Mouse (Mus musculus) neural tube, embryonic 14.5 days (tissue): ENCODE data around the gene Xrcc6. TPM values are rescaled to one million over a fixed set of nuclear protein-coding genes. Genes with fewer than 3 reads are reported as not detected.
A peak's percentile ranks its signal among the peaks of the same experiment; 100 is the strongest.
"Not testable (repeated sequence)": the region's sequence is repeated elsewhere in the genome, so short reads cannot be mapped to it uniquely, and the experiment has no call there.

Source experiments
- ATAC-seq: fragments of 200-750 bp; cut with Nextera tagmentation; 2 replicates; pipeline ENCODE4 v1.8.0; 2017; ENCODE audit warnings: low read depth, mild to moderate bottlenecking, moderate TSS enrichment, moderate library complexity
- H3K27ac ChIP-seq: fragments of 300-500 bp; sonication (generic); 2 replicates; pipeline ENCODE4 v1.5.1; 2014; ENCODE audit warnings: low read depth, mild to moderate bottlenecking, control low read depth, low read length, moderate library complexity, mixed read lengths
- H3K27me3 ChIP-seq: fragments of 300-500 bp; sonication (generic); 2 replicates; pipeline ENCODE4 v1.6.1; 2014; ENCODE audit warnings: low read length; ENCODE audit not compliant: control insufficient read depth, insufficient read depth
- H3K36me3 ChIP-seq: fragments of 300-500 bp; sonication (generic); 2 replicates; pipeline ENCODE4 v1.6.1; 2014; ENCODE audit warnings: low read length, mixed read lengths; ENCODE audit not compliant: control insufficient read depth, insufficient read depth
- H3K4me1 ChIP-seq: fragments of 300-500 bp; sonication (generic); 2 replicates; pipeline ENCODE4 v1.6.1; 2014; ENCODE audit warnings: low read length; ENCODE audit not compliant: control insufficient read depth, insufficient read depth
- H3K4me2 ChIP-seq: fragments of 300-500 bp; sonication (generic); 2 replicates; pipeline ENCODE4 v1.6.1; 2014; ENCODE audit warnings: mild to moderate bottlenecking, low read depth, low read length, control low read depth
- H3K4me3 ChIP-seq: fragments of 300-500 bp; sonication (generic); 2 replicates; pipeline ENCODE4 v1.5.1; 2014; ENCODE audit warnings: low read depth, low read length, control low read depth, mixed read lengths
- H3K9ac ChIP-seq: fragments of 300-500 bp; sonication (generic); replicated peaks from 2 replicates; pipeline ENCODE4 v1.6.1; 2014; ENCODE audit warnings: low read depth, mild to moderate bottlenecking, control low read depth, low read length, mixed read lengths
- H3K9me3 ChIP-seq: fragments of 300-500 bp; sonication (generic); 2 replicates; pipeline ENCODE4 v1.6.1; 2016; ENCODE audit warnings: low read length; ENCODE audit not compliant: control insufficient read depth
- WGBS: fragments of 180-500 bp; shearing (Covaris S2); extraction: QIAGEN DNeasy Blood & Tissue Kit; methylation state at CpG from one replicate; pipeline ENCODE4 v1.1.7; 2014; 5-methylcytosine and 5-hydroxymethylcytosine counted together
- polyA plus RNA-seq: library from polyadenylated mRNA; unstranded; fragments of >200 nt; fragmentation: Nextera tagmentation; extraction: Ambion mirVana; gene quantifications from 2 replicates; pipeline ENCODE4 v1.2.1, GENCODE M21; 2014

Gene Xrcc6
- polyA plus RNA-seq, 1 experiment from 2014 or later = 48.6 TPM

DNA sequence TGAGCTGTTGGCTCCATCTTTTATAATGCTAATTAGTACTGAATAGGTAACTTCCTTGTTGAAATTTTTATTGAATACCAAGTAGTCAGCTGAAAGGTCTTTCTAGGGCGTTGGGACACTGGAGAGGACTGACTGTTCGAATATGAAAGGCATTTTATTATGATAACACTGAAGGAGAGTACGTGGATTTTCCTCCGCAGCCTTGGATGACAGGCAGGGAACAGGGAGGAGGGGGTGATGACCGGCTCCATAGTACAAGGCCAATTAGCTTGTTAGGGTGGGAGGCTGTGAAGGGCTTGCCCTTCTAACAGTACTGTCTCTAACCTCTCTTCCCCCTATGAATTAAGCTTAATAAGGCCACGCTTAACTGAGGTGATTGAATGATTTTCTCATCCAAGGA lies 18.0 kb upstream of the Xrcc6 start:
- H3K9me3 ChIP-seq, H3K27me3 ChIP-seq, H3K4me1 ChIP-seq, H3K36me3 ChIP-seq, H3K4me3 ChIP-seq, H3K27ac ChIP-seq, H3K9ac ChIP-seq, ATAC-seq, H3K4me2 ChIP-seq: not testable (repeated sequence)
- WGBS = 70% methylated on average over 6 of the region's 6 CpGs

GRCm38 (mm10) chr15:81970498-81970897 lies 17.1 kb upstream of the Xrcc6 start:
- not testable (repeated sequence) for H3K27me3 ChIP-seq, H3K4me3 ChIP-seq, H3K9ac ChIP-seq, H3K36me3 ChIP-seq, H3K9me3 ChIP-seq, H3K4me2 ChIP-seq, H3K4me1 ChIP-seq, H3K27ac ChIP-seq, ATAC-seq
- WGBS = 91% methylated on average over 4 of the region's 4 CpGs

- not testable (repeated sequence) for ATAC-seq, H3K27ac ChIP-seq, H3K9me3 ChIP-seq, H3K36me3 ChIP-seq, H3K27me3 ChIP-seq, H3K4me2 ChIP-seq, H3K4me1 ChIP-seq, H3K4me3 ChIP-seq, H3K9ac ChIP-seq
- WGBS = 91% methylated on average over 8 of the region's 8 CpGs
These were observed 12.5 kb upstream of the Xrcc6 start for GRCm38 (mm10) chr15:81975156-81975555.

DNA sequence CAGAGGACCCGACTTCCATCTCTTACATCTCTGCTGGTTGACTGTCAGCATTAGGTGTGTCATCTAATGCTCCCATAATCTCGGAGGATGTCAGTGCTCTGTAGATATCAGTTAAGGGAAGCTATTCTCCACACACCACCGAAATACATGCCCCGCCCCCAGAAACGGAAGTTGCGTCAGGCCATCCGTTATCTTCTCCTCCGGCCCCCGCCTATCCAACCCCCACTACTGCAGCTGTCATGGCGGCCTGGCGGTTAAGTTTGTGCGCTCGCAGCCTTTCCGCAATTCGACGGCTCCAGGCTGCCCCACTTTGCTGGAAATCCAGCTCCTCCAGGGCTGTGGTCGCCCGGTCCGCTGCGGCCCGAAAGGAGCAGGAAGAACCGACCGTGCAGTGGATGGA lies 7.3 kb upstream of the Xrcc6 start, which contains the start of gene 1700029P11Rik:
Gene 1700029P11Rik, plus strand, starts transcription at position 220 of the 400 bp plus-strand sequence.
- Histone ChIP-seq H3K9ac (no peak within 1 kb of the TSS), H3K36me3 (no peaks in the 10 kb centered on the region), H3K4me3 (no peak within 1 kb of the TSS), H3K27me3 (no peaks in the 10 kb centered on the region), H3K9me3 (no peaks in the 10 kb centered on the region), H3K4me1 (no peaks in the 10 kb centered on the region), H3K4me2 (no peak within 1 kb of the TSS), H3K27ac (no peak within 1 kb of the TSS)
- WGBS = 95% methylated on average over 23 of the region's 23 CpGs
- ATAC-seq = no peak

DNA sequence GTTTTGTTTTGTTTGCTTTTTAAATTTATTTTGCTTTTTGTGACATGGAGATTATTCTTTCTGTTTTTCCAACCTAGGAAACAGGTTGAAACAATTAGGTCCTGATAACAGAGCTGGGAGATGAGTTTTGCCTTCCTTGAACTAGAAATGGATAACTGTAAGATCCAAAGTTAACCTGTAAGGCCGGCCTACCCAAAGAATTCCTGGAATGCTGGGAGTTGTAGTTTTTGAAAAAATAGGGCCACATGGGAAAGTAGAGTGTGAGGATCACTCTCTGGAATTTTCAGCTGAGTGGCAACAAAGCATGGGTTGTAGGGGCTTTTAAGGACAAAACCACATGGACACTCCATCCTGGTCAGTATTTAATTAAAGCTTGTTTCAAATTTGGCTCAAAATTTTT lies 5.5 kb upstream of the Xrcc6 start:
- Histone ChIP-seq H3K27me3 (no peaks in the 10 kb centered on the region), H3K4me1 (no peaks in the 10 kb centered on the region), H3K27ac (no peak overlapping the region), H3K4me3 (no peak overlapping the region), H3K9me3 (no peaks in the 10 kb centered on the region), H3K9ac (no peak overlapping the region), H3K36me3 (no peaks in the 10 kb centered on the region), H3K4me2 (no peak overlapping the region)
- ATAC-seq = no peak
- WGBS = 68% methylated on average over 1 of the region's 1 CpGs

- Histone ChIP-seq H3K9me3 (no peaks in the 10 kb centered on the region), H3K27me3 (no peaks in the 10 kb centered on the region), H3K9ac (no peak overlapping the region), H3K4me1 (no peaks in the 10 kb centered on the region), H3K4me2 (no peak overlapping the region), H3K4me3 (no peak overlapping the region), H3K36me3 (no peaks in the 10 kb centered on the region), H3K27ac (no peak overlapping the region)
- no peak for ATAC-seq
- WGBS = 54% methylated on average over 2 of the region's 2 CpGs
These were observed 2.1 kb upstream of the Xrcc6 start for GRCm38 (mm10) chr15:81985267-81986161.

DNA sequence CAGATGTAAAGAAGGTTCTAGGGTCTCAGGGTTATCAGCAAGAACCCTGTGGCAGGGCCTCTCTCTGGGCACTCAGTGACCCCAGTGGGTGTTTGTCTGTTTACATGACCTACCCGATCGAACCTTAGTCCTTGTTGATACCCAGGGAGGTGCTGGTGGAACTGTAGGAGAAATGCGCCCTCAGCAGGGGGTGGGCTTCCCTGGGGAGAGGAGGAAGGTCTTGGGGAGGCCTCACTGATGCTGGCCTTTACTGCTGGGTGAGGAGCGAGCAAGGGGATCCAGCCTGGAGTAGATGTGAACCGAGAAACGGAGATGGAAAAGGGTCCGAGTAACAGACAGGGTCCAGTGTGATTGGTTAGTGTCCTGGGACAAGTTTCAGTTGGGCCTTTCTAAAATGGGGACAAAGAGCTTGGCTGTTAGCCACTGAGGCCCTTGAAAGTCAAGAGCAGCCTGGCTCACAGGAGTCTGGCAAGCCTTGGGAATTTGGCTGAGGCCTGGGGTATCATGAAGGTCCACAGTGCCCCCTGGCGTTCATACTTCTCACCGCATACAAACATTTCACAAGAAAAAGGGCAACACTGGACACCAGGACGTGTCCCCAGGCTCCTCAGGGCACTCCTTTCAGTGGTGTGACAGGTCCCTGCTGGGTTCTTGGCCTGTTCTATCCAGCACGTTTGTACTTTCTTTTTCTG lies 1.9 kb downstream of the Xrcc6 start:
- no peaks in the 10 kb centered on the region for H3K4me1 ChIP-seq
- no peak overlapping the region for H3K27ac ChIP-seq
- peaks cover 9% of the 10 kb centered on the region; the same call in 1 of the 2 replicates for H3K36me3 ChIP-seq
- H3K9me3 ChIP-seq = no peaks in the 10 kb centered on the region
- 43% methylated on average over 11 of the region's 11 CpGs for WGBS
- H3K9ac ChIP-seq = no peak overlapping the region
- H3K27me3 ChIP-seq = no peaks in the 10 kb centered on the region
- no peak overlapping the region for H3K4me3 ChIP-seq
- H3K4me2 ChIP-seq = no peak overlapping the region
- peak; percentile 82; the same call in 1 of the 2 replicates for ATAC-seq

GRCm38 (mm10) chr15:81990549-81990948 lies 2.9 kb downstream of the Xrcc6 start:
- Histone ChIP-seq H3K9me3 (no peaks in the 10 kb centered on the region), H3K36me3 (peaks cover 13% of the 10 kb centered on the region; the same call in 1 of the 2 replicates), H3K27me3 (no peaks in the 10 kb centered on the region), H3K27ac (no peak overlapping the region), H3K4me1 (no peaks in the 10 kb centered on the region), H3K4me3 (no peak overlapping the region), H3K4me2 (no peak overlapping the region), H3K9ac (no peak overlapping the region)
- no peak for ATAC-seq
- 56% methylated on average over 7 of the region's 7 CpGs for WGBS

DNA sequence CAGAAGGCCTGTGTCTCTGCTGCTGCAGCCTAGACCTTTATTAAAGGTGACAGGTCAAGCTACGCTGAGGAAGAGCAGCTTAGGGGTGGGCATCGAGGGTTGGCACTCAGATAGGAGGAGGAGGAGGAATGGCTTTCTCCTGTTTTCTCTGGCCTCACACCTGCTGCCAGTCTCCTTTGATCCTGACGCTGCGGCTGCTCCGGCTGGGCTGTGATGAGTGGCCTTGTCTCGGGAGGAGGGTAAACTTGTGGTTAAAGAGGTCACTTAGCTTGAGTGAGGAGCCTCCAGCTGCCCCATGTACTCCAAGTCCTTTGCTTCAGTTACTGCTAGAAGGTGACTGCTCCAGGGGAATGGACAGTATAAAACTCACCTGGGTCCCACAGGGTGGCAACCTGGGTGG lies 6.4 kb downstream of the Xrcc6 start:
- H3K36me3 ChIP-seq = peaks cover 38% of the 10 kb centered on the region

More for the DNA sequence above, 6.4 kb downstream of the Xrcc6 start:
- H3K9me3 ChIP-seq = no peaks in the 10 kb centered on the region
- 82% methylated on average over 6 of the region's 6 CpGs for WGBS
- no peaks in the 10 kb centered on the region for H3K4me1 ChIP-seq
- H3K9ac ChIP-seq = no peak overlapping the region
- no peak overlapping the region for H3K4me2 ChIP-seq
- no peaks in the 10 kb centered on the region for H3K27me3 ChIP-seq
- no peak for ATAC-seq
- H3K27ac ChIP-seq = no peak overlapping the region
- H3K4me3 ChIP-seq = no peak overlapping the region
